Mouse (Mus musculus) neutrophil, adult 83 days (primary cell): ENCODE measurements around the gene Gne. TPM values are rescaled to one million over a fixed set of nuclear protein-coding genes. Genes with fewer than 3 reads are reported as not detected.

Source experiments
- total RNA-seq, 2 experiments: library from RNA; stranded (reverse); gene quantifications; one replicate each; pipeline ENCODE4 v1.2.4; 2023

Gne gene
- total RNA-seq: 10 to 100 TPM; 19.6 to 24.4 TPM

DNA sequence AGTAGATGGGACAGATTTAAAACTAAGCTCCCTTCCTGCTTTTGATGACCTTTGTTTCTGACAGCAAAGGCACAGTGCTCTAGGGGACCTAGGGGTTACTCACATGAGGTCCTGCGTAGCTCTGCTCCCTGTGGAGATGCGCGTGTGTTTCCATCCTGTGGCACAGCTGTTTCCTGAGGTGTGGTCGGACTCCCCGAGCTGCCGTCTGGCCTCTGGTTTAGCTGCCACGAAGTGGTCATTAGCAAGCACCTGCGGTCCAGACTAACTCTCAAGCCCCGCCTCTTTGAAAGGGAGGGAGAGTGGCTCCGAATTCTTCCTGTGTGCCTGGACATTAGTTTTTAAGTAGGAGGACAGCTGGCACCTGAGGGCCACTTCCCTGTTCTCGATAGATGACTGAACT is at the start of gene Gne:
Gene Gne, minus strand, starts transcription at position 233 of the 400 bp plus-strand sequence.

GRCm38 (mm10) chr4:44004126-44004525 is 79.9 kb downstream of the Gne start, which contains the start of gene Clta:
Gene Clta, plus strand, starts transcription at chr4:44004452.

Other genes with a start within 250 kb of the Gne start
- not detected for gene Olfr157, start 244.0 kb downstream of the Gne start, total RNA-seq
- not detected for gene Olfr155, start 232.6 kb downstream of the Gne start, total RNA-seq
- gene Reck, start 208.6 kb downstream of the Gne start, total RNA-seq: 10 to 100 TPM; 14.1 to 14.5 TPM
- 100 to 1,000 TPM; 141 to 147 TPM for gene Glipr2, start 126.8 kb downstream of the Gne start, total RNA-seq
- gene Ccin, start 100.7 kb downstream of the Gne start, total RNA-seq: 1 to 10 TPM; 1.3 to 1.5 TPM
- 100 to 1,000 TPM; 180 to 182 TPM for gene Clta, start 79.7 kb downstream of the Gne start, total RNA-seq
- gene Rnf38, start 149.6 kb upstream of the Gne start, total RNA-seq: 100 to 1,000 TPM in 1 of 2 experiments, 10 to 100 TPM in 1; 98.4 to 111 TPM
- 10 to 100 TPM; 13.7 to 14.7 TPM for gene Melk, start 216.7 kb upstream of the Gne start, total RNA-seq